Mouse (Mus musculus) hindbrain, embryonic 14.5 days (tissue): ENCODE measurements at regions not wholly inside any gene's neighbourhood (a gene's known extent, or its start where the extent isn't known, plus 50 kb on each side); places are given as distances from the start of the nearest gene placed in this dataset.

Experiments used
- ATAC-seq: fragments of 200-750 bp; cut with Nextera tagmentation; 2 replicates; pipeline ENCODE4 v1.8.0; 2017; ENCODE audit warnings: moderate number of reproducible peaks, mild to moderate bottlenecking, moderate TSS enrichment, moderate library complexity; ENCODE audit not compliant: low FRiP score
- DNase-seq: peaks from one replicate; pipeline ENCODE4 v3.0.0-alpha.2; 2015; ENCODE audit warnings: low spot score
- H3K27ac ChIP-seq: fragments of 300-500 bp; sonication (generic); 2 replicates; pipeline ENCODE4 v1.5.1; 2014; ENCODE audit warnings: mild to moderate bottlenecking, moderate library complexity
- H3K27me3 ChIP-seq: fragments of 300-500 bp; sonication (generic); 2 replicates; pipeline ENCODE4 v1.6.1; 2014; ENCODE audit warnings: mild to moderate bottlenecking, low read length, mixed read lengths; ENCODE audit not compliant: control insufficient read depth, insufficient read depth
- H3K36me3 ChIP-seq: fragments of 300-500 bp; sonication (generic); replicated peaks from 2 replicates; pipeline ENCODE4 v1.6.1; 2014; ENCODE audit not compliant: control insufficient read depth, insufficient read depth
- H3K4me1 ChIP-seq: fragments of 300-500 bp; sonication (generic); replicated peaks from 2 replicates; pipeline ENCODE4 v1.6.1; 2014; ENCODE audit warnings: antibody characterized with exemption, low read length, mixed read lengths; ENCODE audit not compliant: control insufficient read depth, insufficient read depth
- H3K4me2 ChIP-seq: fragments of 300-500 bp; sonication (generic); replicated peaks from 2 replicates; pipeline ENCODE4 v1.6.1; 2014; ENCODE audit warnings: mild to moderate bottlenecking, moderate library complexity
- H3K4me3 ChIP-seq: fragments of 300-500 bp; sonication (generic); replicated peaks from 2 replicates; pipeline ENCODE4 v1.5.1; 2014; ENCODE audit warnings: mild to moderate bottlenecking, low read length
- H3K9ac ChIP-seq: fragments of 300-500 bp; sonication (generic); 2 replicates; pipeline ENCODE4 v1.6.1; 2014
- H3K9me3 ChIP-seq: fragments of 300-500 bp; sonication (generic); 2 replicates; pipeline ENCODE4 v1.6.1; 2016; ENCODE audit warnings: low read length; ENCODE audit not compliant: control insufficient read depth
- WGBS: fragments of 180-500 bp; shearing (Covaris S2); extraction: QIAGEN DNeasy Blood & Tissue Kit; methylation state at CpG from one replicate; pipeline ENCODE4 v1.1.7; 2014; 5-methylcytosine and 5-hydroxymethylcytosine counted together

GRCm38 (mm10) chr8:6388651-6389050 lies 1283.5 kb upstream of the Slc10a2 start:
- Histone ChIP-seq H3K9me3 (no peaks in the 10 kb centered on the region), H3K4me1 (no peaks in the 10 kb centered on the region), H3K4me3 (no peak overlapping the region), H3K4me2 (no peak overlapping the region), H3K27me3 (no peaks in the 10 kb centered on the region), H3K36me3 (no peaks in the 10 kb centered on the region), H3K27ac (no peak overlapping the region), H3K9ac (no peak overlapping the region)
- DNase-seq: no peak
- WGBS: 79% methylated on average over 2 of the region's 2 CpGs
- ATAC-seq: no peak

GRCm38 (mm10) chr8:6374712-6375111 lies 1269.6 kb upstream of the Slc10a2 start:
- H3K4me2 ChIP-seq: no peak overlapping the region
- DNase-seq: no peak
- no peak overlapping the region for H3K4me3 ChIP-seq
- H3K4me1 ChIP-seq: no peaks in the 10 kb centered on the region
- no peaks in the 10 kb centered on the region for H3K27me3 ChIP-seq
- H3K9me3 ChIP-seq: no peaks in the 10 kb centered on the region
- WGBS: 56% methylated on average over 3 of the region's 3 CpGs
- no peak overlapping the region for H3K9ac ChIP-seq
- no peak overlapping the region for H3K27ac ChIP-seq
- no peaks in the 10 kb centered on the region for H3K36me3 ChIP-seq
- ATAC-seq: no peak

DNA sequence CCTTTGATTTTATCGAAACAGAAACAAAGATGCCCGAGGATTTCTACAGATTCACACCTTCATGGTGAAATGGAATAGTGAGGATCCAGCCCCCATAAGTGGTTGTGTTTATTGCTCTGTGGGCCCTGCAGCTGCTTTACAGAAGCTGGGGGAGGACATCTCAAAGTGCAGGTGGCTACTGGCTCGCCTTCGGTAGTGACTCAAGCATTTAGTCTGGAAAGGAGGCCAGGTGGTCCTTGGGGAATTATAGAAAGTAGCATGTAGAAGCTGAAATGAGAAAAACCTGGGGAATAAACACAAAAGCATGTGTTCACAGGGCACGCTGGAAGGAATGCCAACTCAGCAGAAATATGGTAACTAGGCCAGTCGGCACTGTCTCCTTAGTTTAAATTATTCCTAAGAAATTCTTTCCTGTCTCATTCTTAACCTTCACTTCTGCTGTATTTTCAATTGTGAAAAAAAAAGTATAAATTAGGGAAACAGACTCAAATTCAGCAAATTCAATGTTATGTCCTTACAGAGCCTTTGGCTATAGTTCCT lies 1256.3 kb upstream of the Slc10a2 start:
- Histone ChIP-seq H3K4me3 (no peak overlapping the region), H3K9me3 (no peaks in the 10 kb centered on the region), H3K4me1 (no peaks in the 10 kb centered on the region), H3K27ac (no peak overlapping the region), H3K9ac (no peak overlapping the region), H3K36me3 (no peaks in the 10 kb centered on the region), H3K27me3 (no peaks in the 10 kb centered on the region), H3K4me2 (no peak overlapping the region)
- DNase-seq (no peak), ATAC-seq (no peak)
- WGBS: 78% methylated on average over 6 of the region's 6 CpGs

GRCm38 (mm10) chr8:6357866-6358265 lies 1252.7 kb upstream of the Slc10a2 start:
- H3K4me1 ChIP-seq: no peaks in the 10 kb centered on the region
- WGBS: 49% methylated on average over 2 of the region's 2 CpGs
- DNase-seq: no peak

GRCm38 (mm10) chr8:6350460-6350859 lies 1245.3 kb upstream of the Slc10a2 start:
- Histone ChIP-seq H3K9ac (no peak overlapping the region), H3K36me3 (no peaks in the 10 kb centered on the region), H3K4me3 (no peak overlapping the region), H3K9me3 (0 out of 2 replicates have a peak, but pooled peaks cover 2% of the 10 kb centered on the region), H3K27me3 (no peaks in the 10 kb centered on the region), H3K27ac (no peak overlapping the region), H3K4me2 (no peak overlapping the region), H3K4me1 (no peaks in the 10 kb centered on the region)
- DNase-seq: no peak
- no peak for ATAC-seq
- WGBS: 88% methylated on average over 1 of the region's 1 CpGs

More at GRCm38 (mm10) chr8:6357866-6358265, 1252.7 kb upstream of the Slc10a2 start:
- Histone ChIP-seq H3K27me3 (no peaks in the 10 kb centered on the region), H3K36me3 (no peaks in the 10 kb centered on the region), H3K9ac (no peak overlapping the region), H3K27ac (no peak overlapping the region), H3K9me3 (0 out of 2 replicates have a peak, but pooled peaks cover 2% of the 10 kb centered on the region), H3K4me2 (no peak overlapping the region), H3K4me3 (no peak overlapping the region)
- ATAC-seq: 0 out of 2 replicates have a peak, but pooled peaks have one; percentile 57

GRCm38 (mm10) chr8:6350052-6350451 lies 1244.9 kb upstream of the Slc10a2 start:
- H3K27ac ChIP-seq: no peak overlapping the region
- peak; percentile 74; the same call in 1 of the 2 replicates for ATAC-seq
- 0 out of 2 replicates have a peak, but pooled peaks cover 2% of the 10 kb centered on the region for H3K9me3 ChIP-seq
- no peaks in the 10 kb centered on the region for H3K27me3 ChIP-seq
- no peaks in the 10 kb centered on the region for H3K36me3 ChIP-seq
- H3K4me1 ChIP-seq: no peaks in the 10 kb centered on the region
- 58% methylated on average over 1 of the region's 1 CpGs for WGBS
- peak; percentile 40 for DNase-seq
- H3K4me2 ChIP-seq: no peak overlapping the region
- no peak overlapping the region for H3K9ac ChIP-seq
- H3K4me3 ChIP-seq: no peak overlapping the region

DNA sequence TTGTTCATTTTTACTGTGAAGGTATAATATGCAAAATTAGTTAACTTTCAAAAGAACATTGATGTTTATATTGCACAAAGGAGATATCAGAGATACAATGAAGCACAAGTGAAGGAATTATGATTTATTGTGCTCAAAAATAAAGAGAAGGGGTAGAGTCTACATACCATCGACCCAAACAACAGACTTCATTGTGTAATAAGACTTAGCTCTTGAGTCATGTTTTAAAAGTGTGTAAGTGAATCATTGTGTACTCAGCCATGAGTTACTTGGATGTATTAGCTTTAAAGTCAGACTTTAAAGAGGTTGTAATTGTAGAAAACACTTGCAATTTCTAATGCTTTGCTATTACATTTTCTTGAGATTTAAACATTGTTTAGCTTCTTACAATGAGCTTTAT lies 1240.6 kb upstream of the Slc10a2 start:
- no peaks in the 10 kb centered on the region for H3K9me3 ChIP-seq
- DNase-seq (no peak), ATAC-seq (no peak)
- no peaks in the 10 kb centered on the region for H3K36me3 ChIP-seq
- WGBS: 56% methylated on average over 1 of the region's 1 CpGs
- H3K27me3 ChIP-seq: no peaks in the 10 kb centered on the region
- no peak overlapping the region for H3K27ac ChIP-seq
- H3K9ac ChIP-seq: no peak overlapping the region
- no peaks in the 10 kb centered on the region for H3K4me1 ChIP-seq
- H3K4me3 ChIP-seq: no peak overlapping the region
- no peak overlapping the region for H3K4me2 ChIP-seq

- ATAC-seq (peak; percentile 60; the same call in 1 of the 2 replicates), DNase-seq (peak; percentile 48)
- H3K9me3 ChIP-seq: no peaks in the 10 kb centered on the region
- H3K27me3 ChIP-seq: no peaks in the 10 kb centered on the region
- H3K4me2 ChIP-seq: no peak overlapping the region
- no peak overlapping the region for H3K9ac ChIP-seq
- H3K27ac ChIP-seq: no peak overlapping the region
- WGBS: 37% methylated on average over 3 of the region's 3 CpGs
- H3K4me3 ChIP-seq: no peak overlapping the region
- no peaks in the 10 kb centered on the region for H3K4me1 ChIP-seq
- H3K36me3 ChIP-seq: no peaks in the 10 kb centered on the region
Measured at GRCm38 (mm10) chr8:6340158-6340855, 1235.2 kb upstream of the Slc10a2 start.

- H3K9ac ChIP-seq: no peak overlapping the region
- no peak for ATAC-seq
- H3K9me3 ChIP-seq: no peaks in the 10 kb centered on the region
- 77% methylated on average over 3 of the region's 3 CpGs for WGBS
- no peaks in the 10 kb centered on the region for H3K27me3 ChIP-seq
- no peak overlapping the region for H3K4me3 ChIP-seq
- no peaks in the 10 kb centered on the region for H3K36me3 ChIP-seq
- H3K4me1 ChIP-seq: no peaks in the 10 kb centered on the region
- DNase-seq: no peak
- H3K4me2 ChIP-seq: no peak overlapping the region
- H3K27ac ChIP-seq: no peak overlapping the region
Measured at GRCm38 (mm10) chr8:6334254-6334993, 1229.3 kb upstream of the Slc10a2 start.
